Mouse (Mus musculus): ENCODE measurements around the gene Abhd14a.

GRCm38 (mm10) chr9:106469776-106470175, 22.3 kb upstream of the Abhd14a start:
- TF ChIP-seq POLR2A (IDR thresholded peaks at IDR 0.05; ENCODE audit: control insufficient read depth, low read depth, low read length) (no peak), CTCF (IDR thresholded peaks at IDR 0.05; ENCODE audit: control insufficient read depth, insufficient read depth, insufficient replicate concordance, low read depth, low read length) (no peak)

All from testis, adult 2 months (tissue).